Mouse (Mus musculus) 3134 (cell line): Measurements from ENCODE around the gene Insm1.

Experiments
- DNase-seq: peaks from one replicate; pipeline ENCODE4 v3.0.0-alpha.2; 2011; ENCODE audit warnings: low spot score; ENCODE audit not compliant: insufficient read length; ENCODE audit errors: extremely low read depth

The Insm1 gene

GRCm38 (mm10) chr2:146223176-146223905 is 1.6 kb downstream of the Insm1 start:
- DNase-seq = no peak

- DNase-seq = no peak
These were observed 2.4 kb downstream of the Insm1 start for GRCm38 (mm10) chr2:146224141-146224540.

GRCm38 (mm10) chr2:146225818-146226217 is 4.1 kb downstream of the Insm1 start:
- no peak for DNase-seq

GRCm38 (mm10) chr2:146226484-146226883 is 4.8 kb downstream of the Insm1 start:
- DNase-seq = no peak

- DNase-seq = no peak
These were observed 5.9 kb downstream of the Insm1 start for GRCm38 (mm10) chr2:146227646-146228045.

- DNase-seq = no peak
These were observed 6.7 kb downstream of the Insm1 start for GRCm38 (mm10) chr2:146228435-146228834.

- DNase-seq = no peak
These were observed 9.8 kb downstream of the Insm1 start for GRCm38 (mm10) chr2:146231485-146231884.

- no peak for DNase-seq
These were observed 17.6 kb downstream of the Insm1 start for GRCm38 (mm10) chr2:146239196-146239747.

- no peak for DNase-seq
These were observed 22.3 kb downstream of the Insm1 start for GRCm38 (mm10) chr2:146244049-146244448.

- DNase-seq = no peak
These were observed 23.7 kb downstream of the Insm1 start for GRCm38 (mm10) chr2:146245401-146245800.

GRCm38 (mm10) chr2:146246409-146247075 is 24.8 kb downstream of the Insm1 start:
- DNase-seq = no peak

GRCm38 (mm10) chr2:146247576-146247975 is 25.9 kb downstream of the Insm1 start:
- DNase-seq = no peak

- DNase-seq = no peak
These were observed 27.3 kb downstream of the Insm1 start for GRCm38 (mm10) chr2:146249033-146249432.

- no peak for DNase-seq
These were observed 28.6 kb downstream of the Insm1 start for GRCm38 (mm10) chr2:146250236-146250904.

- no peak for DNase-seq
These were observed 32.7 kb downstream of the Insm1 start for GRCm38 (mm10) chr2:146254387-146254786.

GRCm38 (mm10) chr2:146255636-146256035 is 33.9 kb downstream of the Insm1 start:
- no peak for DNase-seq

- DNase-seq = no peak
These were observed 34.7 kb downstream of the Insm1 start for GRCm38 (mm10) chr2:146256321-146256875.

- DNase-seq = no peak
These were observed 35.3 kb downstream of the Insm1 start for GRCm38 (mm10) chr2:146257037-146257436.

GRCm38 (mm10) chr2:146257609-146258008 is 35.9 kb downstream of the Insm1 start:
- no peak for DNase-seq

- DNase-seq = no peak
These were observed 37.2 kb downstream of the Insm1 start for GRCm38 (mm10) chr2:146258736-146259469.
